Mouse (Mus musculus) CH12.LX (cell line): Measurements from ENCODE around the gene Fermt2. TPM values are rescaled to one million over a fixed set of nuclear protein-coding genes. Genes with fewer than 3 reads are reported as not detected.

ENCODE experiments used
- DNase-seq: peaks from one replicate; pipeline ENCODE4 v3.0.0-alpha.2; 2013; ENCODE audit errors: extremely low read depth
- H3K27ac ChIP-seq: 2 replicates; pipeline ENCODE4 v1.5.1; 2012; ENCODE audit warnings: low read depth, mild to moderate bottlenecking, control low read depth, moderate library complexity; ENCODE audit not compliant: insufficient read depth
- H3K27me3 ChIP-seq: replicated peaks from 2 replicates; pipeline ENCODE3; 2012; ENCODE audit warnings: inconsistent platforms
- H3K36me3 ChIP-seq, 2 experiments: replicated peaks in 1 of 2; 2 replicates each; pipeline versions ENCODE3 to v1.6.1; 2012; ENCODE audit warnings: inconsistent platforms in 1 of 2, low read length in 1 of 2, mild to moderate bottlenecking in 1 of 2, mixed read lengths in 1 of 2, moderate library complexity in 1 of 2; ENCODE audit not compliant: control insufficient read depth in 1 of 2, insufficient read depth in 1 of 2
- H3K4me1 ChIP-seq, 2 experiments: 2 replicates each; pipeline ENCODE4 v1.6.1; 2012; ENCODE audit warnings: inconsistent platforms in 1 of 2, moderate library complexity in 1 of 2; ENCODE audit not compliant: insufficient read depth in 2 of 2, control insufficient read depth in 1 of 2
- H3K4me2 ChIP-seq: 2 replicates; pipeline ENCODE4 v1.6.1; 2012; ENCODE audit warnings: low read depth, mild to moderate bottlenecking, control low read depth; ENCODE audit not compliant: poor library complexity, insufficient read depth, severe bottlenecking
- H3K4me3 ChIP-seq, 3 experiments: fragments of 150-350 bp in 1 of 3; sonication (generic) in 1 of 3; replicated peaks in 1 of 3; 2 replicates each; pipeline versions ENCODE3 to v1.5.1; 2011 to 2012; ENCODE audit warnings: low read depth in 2 of 3, low read length in 2 of 3, mild to moderate bottlenecking in 2 of 3, moderate library complexity in 2 of 3, control low read depth in 1 of 3, improper control_type of control experiment in 1 of 3, inconsistent platforms in 1 of 3, mixed read lengths in 1 of 3; ENCODE audit not compliant: poor library complexity in 1 of 3
- H3K79me2 ChIP-seq: replicated peaks from 2 replicates; pipeline ENCODE4 v1.6.1; 2012; ENCODE audit warnings: mild to moderate bottlenecking, moderate library complexity; ENCODE audit not compliant: control insufficient read depth, poor library complexity, insufficient read depth, severe bottlenecking; ENCODE audit errors: extremely low read depth
- H3K9ac ChIP-seq: 2 replicates; pipeline ENCODE4 v1.6.1; 2012; ENCODE audit warnings: low read depth, mild to moderate bottlenecking, control low read depth, moderate library complexity; ENCODE audit not compliant: insufficient read depth
- H3K9me3 ChIP-seq: replicated peaks from 2 replicates; pipeline ENCODE3; 2012; ENCODE audit warnings: low read length, inconsistent platforms, mixed read lengths
- CTCF ChIP-seq, 2 experiments: IDR thresholded peaks in 1 of 2; conservative IDR thresholded peaks in 1 of 2; 2 replicates each; pipeline ENCODE4 v1.5.1; 2011 to 2012; ENCODE audit warnings: low read depth in 2 of 2, low read length in 2 of 2, improper control_type of control experiment in 1 of 2, inconsistent platforms in 1 of 2, mild to moderate bottlenecking in 1 of 2, moderate library complexity in 1 of 2
- ELF1 ChIP-seq: IDR thresholded peaks from 2 replicates; pipeline ENCODE4 v1.6.1; 2014; ENCODE audit warnings: low read depth, mild to moderate bottlenecking, inconsistent platforms, low read length, improper control_type of control experiment
- IRF4 ChIP-seq: IDR thresholded peaks from 2 replicates; pipeline ENCODE4 v1.6.1; 2014; ENCODE audit warnings: low read depth, mild to moderate bottlenecking, inconsistent platforms, low read length, improper control_type of control experiment
- KAT2A ChIP-seq: IDR thresholded peaks from 2 replicates; pipeline ENCODE4 v1.6.1; 2012; ENCODE audit warnings: low read length, improper control_type of control experiment, inconsistent platforms; ENCODE audit not compliant: insufficient replicate concordance
- MAFK ChIP-seq: IDR thresholded peaks from 2 replicates; pipeline ENCODE4 v1.6.1; 2011; ENCODE audit warnings: low read length, improper control_type of control experiment; ENCODE audit not compliant: insufficient replicate concordance
- MAZ ChIP-seq: IDR thresholded peaks from 2 replicates; pipeline ENCODE4 v1.6.1; 2012; ENCODE audit warnings: low read depth, mild to moderate bottlenecking, inconsistent platforms, low read length, improper control_type of control experiment, moderate library complexity
- MXI1 ChIP-seq: IDR thresholded peaks from 2 replicates; pipeline ENCODE4 v1.6.1; 2011; ENCODE audit warnings: mild to moderate bottlenecking, low read depth, low read length, improper control_type of control experiment
- MYC ChIP-seq: IDR thresholded peaks from 2 replicates; pipeline ENCODE4 v1.6.1; 2011; ENCODE audit warnings: low read depth, mild to moderate bottlenecking, improper control_type of control experiment, low read length
- NRF1 ChIP-seq: IDR thresholded peaks from 2 replicates; pipeline ENCODE4 v1.6.1; 2014; ENCODE audit warnings: low read depth, mild to moderate bottlenecking, inconsistent platforms, low read length, improper control_type of control experiment, moderate library complexity
- POLR2A ChIP-seq: IDR thresholded peaks from 2 replicates; pipeline ENCODE4 v1.6.1; 2011; ENCODE audit warnings: low read depth, mild to moderate bottlenecking, improper control_type of control experiment, low read length
- POLR2AphosphoS2 ChIP-seq: IDR thresholded peaks from 2 replicates; pipeline ENCODE4 v1.6.1; 2011; ENCODE audit warnings: low read depth, low read length, improper control_type of control experiment
- RAD21 ChIP-seq: IDR thresholded peaks from 2 replicates; pipeline ENCODE4 v1.6.1; 2011; ENCODE audit warnings: low read depth, mild to moderate bottlenecking, low read length, improper control_type of control experiment, moderate library complexity
- TBP ChIP-seq: conservative IDR thresholded peaks from 2 replicates; pipeline ENCODE4 v1.6.1; 2011; ENCODE audit warnings: low read depth, low read length, improper control_type of control experiment
- TCF12 ChIP-seq: IDR thresholded peaks from 2 replicates; pipeline ENCODE4 v1.6.1; 2014; ENCODE audit warnings: low read depth, mild to moderate bottlenecking, inconsistent platforms, low read length, improper control_type of control experiment
- USF2 ChIP-seq: conservative IDR thresholded peaks from 2 replicates; pipeline ENCODE4 v1.6.1; 2011; ENCODE audit warnings: low read depth, low read length, improper control_type of control experiment
- ZKSCAN1 ChIP-seq: IDR thresholded peaks from 2 replicates; pipeline ENCODE4 v1.6.1; 2012; ENCODE audit warnings: low read depth, inconsistent platforms, low read length, improper control_type of control experiment, borderline replicate concordance
- dilution Hi-C: fragments of 300-500 bp; cut with MboI; formaldehyde crosslinking; loops from 2 replicates; pipeline ENCODE4 v1.14.3; 2020; ENCODE audit warnings: low sequenced_read_pairs; ENCODE audit not compliant: extremely low pct_unique_long_range_greater_than_20kb, extremely low pct_ligation_motif_present
- in situ Hi-C: fragments of 300-500 bp; cut with MboI; formaldehyde crosslinking; loops from 3 replicates; pipeline ENCODE4 v1.14.3; 2019; ENCODE audit warnings: low sequenced_read_pairs, low pct_ligation_motif_present, low pct_unique_long_range_greater_than_20kb, mixed read lengths
- polyA plus RNA-seq: library from polyadenylated mRNA; unstranded; fragments of >175 nt; gene quantifications from 2 replicates; pipeline ENCODE4 v1.2.1, GENCODE M21; 2012; ENCODE audit warnings: low read depth; ENCODE audit not compliant: insufficient read length
- total RNA-seq, 2 experiments: library from RNA; depleted of rRNA; stranded (reverse); fragments of 300-350 nt in 1 of 2; fragments of >200 nt in 1 of 2; gene quantifications; 2 replicates each; pipeline ENCODE4 v1.2.3; 2012 to 2014

Fermt2 gene
- total and polyA plus RNA-seq, 3 experiments, result 0.41 TPM; not detected in 2

GRCm38 (mm10) chr14:45515771-45516170 is 14.1 kb downstream of the Fermt2 start:
- TF ChIP-seq RAD21 (no peak), NRF1 (no peak), TCF12 (no peak), USF2 (no peak), POLR2AphosphoS2 (no peak), MXI1 (no peak), ZKSCAN1 (no peak), TBP (no peak)
- in situ Hi-C loops, result no loop called here
- no peak for DNase-seq
- Histone ChIP-seq H3K4me3 (no peak overlapping the region), H3K9me3 (no peaks in the 10 kb centered on the region), H3K36me3 (no peaks in the 10 kb centered on the region), H3K4me1 (no peaks in the 10 kb centered on the region), H3K27me3 (no peaks in the 10 kb centered on the region), H3K79me2 (no peaks in the 10 kb centered on the region), H3K4me2 (no peak overlapping the region), H3K9ac (no peak overlapping the region), H3K27ac (no peak overlapping the region)
- dilution Hi-C loops, result no loop called here

- Histone ChIP-seq H3K4me3 (no peak overlapping the region), H3K9ac (no peak overlapping the region), H3K4me1 (0 out of 4 replicates have a peak, but pooled peaks cover 0 to 3% of the 10 kb centered on the region in 2 experiments), H3K79me2 (no peaks in the 10 kb centered on the region), H3K27ac (no peak overlapping the region), H3K27me3 (no peaks in the 10 kb centered on the region), H3K4me2 (no peak overlapping the region), H3K9me3 (no peaks in the 10 kb centered on the region), H3K36me3 (no peaks in the 10 kb centered on the region)
- no peak for DNase-seq
- dilution Hi-C loops, result no loop called here
- in situ Hi-C loops, result no loop called here
- TF ChIP-seq IRF4 (no peak), KAT2A (no peak), MAZ (no peak), MAFK (no peak), CTCF (conservative IDR thresholded peaks at IDR 0.05 in 1 of 2, IDR thresholded peaks at IDR 0.05 in 1 of 2; ENCODE audit: low read depth in 2 of 2, low read length in 2 of 2) (no peak), MYC (no peak), POLR2A (no peak), USF2 (no peak)
These were observed 19.1 kb downstream of the Fermt2 start for GRCm38 (mm10) chr14:45510787-45511186.

- no peak overlapping the region for H3K4me3 ChIP-seq
- DNase-seq, result no peak
- H3K4me2 ChIP-seq, result no peak overlapping the region
- dilution Hi-C loops, result no loop called here
- no peaks in the 10 kb centered on the region for H3K27me3 ChIP-seq
- no peak for TF ChIP-seq RAD21
- TF ChIP-seq NRF1, result no peak
- no peak for TF ChIP-seq TBP
- no peak for TF ChIP-seq ELF1
- H3K4me1 ChIP-seq, result 0 out of 4 replicates have a peak, but pooled peaks cover 0 to 3% of the 10 kb centered on the region in 2 experiments
- in situ Hi-C loops, result no loop called here
- no peaks in the 10 kb centered on the region for H3K36me3 ChIP-seq
- no peak overlapping the region for H3K9ac ChIP-seq
- no peaks in the 10 kb centered on the region for H3K9me3 ChIP-seq
- H3K27ac ChIP-seq, result no peak overlapping the region
- no peaks in the 10 kb centered on the region for H3K79me2 ChIP-seq
These were observed 22.0 kb downstream of the Fermt2 start for GRCm38 (mm10) chr14:45507923-45508322.
